Mouse (Mus musculus) liver, embryonic 14.5 days (tissue): Measurements from ENCODE around the gene Tpte. TPM values are rescaled to one million over a fixed set of nuclear protein-coding genes. Genes with fewer than 3 reads are reported as not detected.

Experiments
- ATAC-seq: fragments of 200-750 bp; cut with Nextera tagmentation; 2 replicates; pipeline ENCODE4 v1.8.0; 2017; ENCODE audit warnings: moderate number of reproducible peaks, mild to moderate bottlenecking, moderate library complexity; ENCODE audit not compliant: insufficient read depth
- DNase-seq, 3 experiments: peaks; one replicate each; pipeline ENCODE4 v3.0.0-alpha.2; 2012 to 2013; ENCODE audit warnings: low read depth in 3 of 3, low spot score in 3 of 3
- H3K27ac ChIP-seq: fragments of 300-500 bp; sonication (generic); 2 replicates; pipeline ENCODE4 v1.5.1; 2014; ENCODE audit warnings: moderate library complexity, mild to moderate bottlenecking, control low read depth, inconsistent platforms
- H3K27me3 ChIP-seq: fragments of 300-500 bp; sonication (generic); 2 replicates; pipeline ENCODE4 v1.6.1; 2014; ENCODE audit warnings: mild to moderate bottlenecking, low read length, moderate library complexity; ENCODE audit not compliant: control insufficient read depth, insufficient read depth
- H3K36me3 ChIP-seq: fragments of 300-500 bp; sonication (generic); replicated peaks from 2 replicates; pipeline ENCODE4 v1.6.1; 2014; ENCODE audit warnings: low read depth; ENCODE audit not compliant: control insufficient read depth, insufficient read depth
- H3K4me1 ChIP-seq, 2 experiments: fragments of 200-500 bp in 1 of 2; fragments of 300-500 bp in 1 of 2; sonication (generic) in 1 of 2; replicated peaks; 2 replicates each; pipeline ENCODE4 v1.6.1; 2012 to 2014; ENCODE audit warnings: antibody characterized with exemption in 1 of 2, inconsistent platforms in 1 of 2, low read length in 1 of 2; ENCODE audit not compliant: control insufficient read depth in 2 of 2, insufficient read depth in 2 of 2
- H3K4me2 ChIP-seq: fragments of 300-500 bp; sonication (generic); 2 replicates; pipeline ENCODE4 v1.6.1; 2014; ENCODE audit warnings: low read depth, mild to moderate bottlenecking, control low read depth, moderate library complexity
- H3K4me3 ChIP-seq, 2 experiments: fragments of 200-500 bp in 1 of 2; fragments of 300-500 bp in 1 of 2; sonication (generic) in 1 of 2; 2 replicates each; pipeline ENCODE4 v1.5.1; 2012 to 2014; ENCODE audit warnings: low read depth in 2 of 2, low read length in 2 of 2, mild to moderate bottlenecking in 2 of 2, control low read depth in 1 of 2, inconsistent platforms in 1 of 2, moderate library complexity in 1 of 2; ENCODE audit not compliant: insufficient read depth in 1 of 2
- H3K9ac ChIP-seq: fragments of 300-500 bp; sonication (generic); replicated peaks from 2 replicates; pipeline ENCODE4 v1.6.1; 2014; ENCODE audit warnings: mild to moderate bottlenecking, control low read depth, moderate library complexity
- H3K9me3 ChIP-seq: fragments of 300-500 bp; sonication (generic); 2 replicates; pipeline ENCODE4 v1.6.1; 2016; ENCODE audit warnings: low read length, mixed read lengths; ENCODE audit not compliant: control insufficient read depth
- CTCF ChIP-seq: IDR thresholded peaks from 2 replicates; pipeline ENCODE4 v1.5.1; 2016; ENCODE audit warnings: antibody characterized with exemption, low read depth, control low read depth
- EP300 ChIP-seq: IDR thresholded peaks from 2 replicates; pipeline ENCODE4 v1.6.1; 2016; ENCODE audit warnings: antibody characterized with exemption, low read depth
- WGBS: fragments of 180-500 bp; shearing (Covaris S2); extraction: QIAGEN DNeasy Blood & Tissue Kit; methylation state at CpG from one replicate; pipeline ENCODE4 v1.1.7; 2014; ENCODE audit not compliant: insufficient replicate concordance; 5-methylcytosine and 5-hydroxymethylcytosine counted together
- polyA plus RNA-seq, 2 experiments: library from polyadenylated mRNA; depleted of rRNA in 1 of 2; stranded (reverse) in 1 of 2; unstranded in 1 of 2; fragments of >200 nt; fragmentation: Nextera tagmentation in 1 of 2; extraction: Ambion mirVana in 1 of 2; gene quantifications; 2 replicates each; pipeline versions ENCODE4 v1.2.1 to v1.2.3; 2012 to 2014

Gene Tpte
- polyA plus RNA-seq, 2 experiments = not detected

- TF ChIP-seq EP300 (no peak), CTCF (no peak)
- Histone ChIP-seq H3K9me3 (no peaks in the 10 kb centered on the region), H3K4me3 (no peak overlapping the region), H3K27ac (no peak overlapping the region), H3K4me1 (peaks cover 0 to 9% of the 10 kb centered on the region in 2 experiments; a peak in 2 of 4 replicates), H3K36me3 (no peaks in the 10 kb centered on the region), H3K9ac (no peak overlapping the region), H3K27me3 (no peaks in the 10 kb centered on the region), H3K4me2 (no peak overlapping the region)
- 60% methylated on average over 4 of the region's 4 CpGs for WGBS
- no peak for DNase-seq
- no peak for ATAC-seq
Observed at GRCm38 (mm10) chr8:22400593-22400992, 117.4 kb downstream of the Tpte start.

- H3K9ac ChIP-seq = no peak overlapping the region
- DNase-seq (no peak), ATAC-seq (no peak)
- TF ChIP-seq EP300 = no peak
- no peak for TF ChIP-seq CTCF
- H3K27me3 ChIP-seq = no peaks in the 10 kb centered on the region
- H3K4me1 ChIP-seq = peaks cover 0 to 5% of the 10 kb centered on the region in 2 experiments; a peak in 2 of 4 replicates
- no peak overlapping the region for H3K4me3 ChIP-seq
- no peak overlapping the region for H3K27ac ChIP-seq
- no peaks in the 10 kb centered on the region for H3K9me3 ChIP-seq
- H3K36me3 ChIP-seq = no peaks in the 10 kb centered on the region
- WGBS = 58% methylated on average over 2 of the region's 2 CpGs
- no peak overlapping the region for H3K4me2 ChIP-seq
Observed at GRCm38 (mm10) chr8:22403235-22403634, 120.0 kb downstream of the Tpte start.

- Histone ChIP-seq H3K4me3 (no peak overlapping the region), H3K4me1 (peaks cover 2 to 4% of the 10 kb centered on the region in 2 experiments; a peak in 2 of 4 replicates), H3K9me3 (no peaks in the 10 kb centered on the region), H3K4me2 (no peak overlapping the region), H3K36me3 (no peaks in the 10 kb centered on the region), H3K27ac (no peak overlapping the region), H3K9ac (no peak overlapping the region), H3K27me3 (no peaks in the 10 kb centered on the region)
- no peak for DNase-seq
- 7% methylated on average over 6 of the region's 6 CpGs for WGBS
- TF ChIP-seq EP300 (no peak), CTCF (no peak)
- ATAC-seq = no peak
Observed at GRCm38 (mm10) chr8:22405733-22406132, 122.5 kb downstream of the Tpte start.

GRCm38 (mm10) chr8:22410688-22411281 lies 127.5 kb downstream of the Tpte start:
- Histone ChIP-seq H3K27ac (no peak overlapping the region), H3K36me3 (no peaks in the 10 kb centered on the region), H3K9ac (peak overlapping the region; percentile 91), H3K9me3 (no peaks in the 10 kb centered on the region), H3K4me2 (peak overlapping the region; percentile 87), H3K4me1 (peaks cover 9 to 17% of the 10 kb centered on the region in 2 experiments), H3K27me3 (no peaks in the 10 kb centered on the region), H3K4me3 (peak overlapping the region; percentile 83 to 96)
- TF ChIP-seq EP300 (no peak), CTCF (no peak)
- DNase-seq = no peak
- ATAC-seq = peak; percentile 51
- 11% methylated on average over 16 of the region's 16 CpGs for WGBS

GRCm38 (mm10) chr8:22411282-22411702 lies 128.1 kb downstream of the Tpte start, which contains the start of gene Mrps31:
Gene Mrps31 (plus strand): TSS chr8:22411361.
- Histone ChIP-seq H3K4me1 (peaks cover 9 to 17% of the 10 kb centered on the region in 2 experiments), H3K4me2 (peak within 1 kb of the TSS; percentile 87), H3K9me3 (no peaks in the 10 kb centered on the region), H3K27me3 (no peaks in the 10 kb centered on the region), H3K9ac (peak within 1 kb of the TSS; percentile 91), H3K27ac (peak within 1 kb of the TSS; percentile 13; the same call in 1 of the 2 replicates), H3K4me3 (peak within 1 kb of the TSS; percentile 83 to 96), H3K36me3 (no peaks in the 10 kb centered on the region)
- TF ChIP-seq EP300 (0 out of 2 replicates have a peak, but pooled peaks have one; percentile 23), CTCF (peak; percentile 9; the same call in 1 of the 2 replicates)
- WGBS = under 1% methylated on average over 25 of the region's 25 CpGs
- DNase-seq = peak; percentile 76 to 80 (median 76)
- peak; percentile 88 for ATAC-seq
